Mouse (Mus musculus) retina, postnatal 7 days (tissue): ENCODE data around the gene Polr3e.

Experiments used
- DNase-seq: peaks from one replicate; pipeline ENCODE4 v3.0.0-alpha.2; 2012; ENCODE audit warnings: low read depth, low spot score

Gene Polr3e

DNA sequence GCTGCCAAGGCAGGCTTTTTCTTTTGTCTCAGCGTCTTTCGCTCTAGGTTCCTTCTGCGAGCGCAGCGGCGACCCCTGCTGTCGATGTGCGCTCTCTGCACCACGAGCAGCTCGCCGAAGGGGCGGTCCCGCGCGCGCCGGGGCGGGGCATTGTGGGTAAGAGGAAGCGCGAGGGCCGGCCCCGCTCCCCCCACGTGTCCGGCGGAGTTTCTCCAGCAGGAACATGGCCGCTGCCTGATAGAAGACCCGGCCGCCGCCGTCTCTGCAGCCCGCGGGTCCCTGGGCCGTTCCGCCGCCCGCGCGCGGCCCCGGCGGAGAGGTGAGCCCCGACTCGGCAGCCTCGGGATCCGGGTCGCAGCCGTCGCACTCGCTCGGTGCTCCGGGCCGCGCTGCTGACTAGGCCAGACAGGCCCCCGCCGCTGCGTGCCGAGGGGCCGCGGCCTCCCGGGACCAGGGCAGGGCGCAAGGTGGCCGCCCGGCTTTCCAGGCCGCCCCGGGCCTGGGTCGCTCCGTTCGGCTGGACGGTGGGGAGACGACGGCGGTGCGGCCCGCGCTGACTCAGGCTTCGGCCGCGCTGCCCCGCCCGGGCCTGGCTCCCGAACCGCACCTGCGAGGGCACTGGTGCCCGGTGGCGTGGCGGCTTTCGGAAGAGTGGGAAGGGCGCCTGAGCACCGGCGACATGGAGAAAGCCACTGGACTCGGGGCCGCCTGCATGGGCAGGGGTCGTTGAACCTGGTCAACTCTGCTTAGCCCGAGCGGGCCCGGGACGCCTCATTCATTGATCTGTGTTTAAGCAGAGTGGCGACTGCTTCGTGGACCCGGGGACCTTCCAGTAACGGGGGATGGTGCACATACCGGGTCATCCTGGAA is at the start of gene Polr3e:
TSS of gene Polr3e (plus strand) at position 153 of the 870 bp plus-strand sequence.
- peak; percentile 97 for DNase-seq

DNA sequence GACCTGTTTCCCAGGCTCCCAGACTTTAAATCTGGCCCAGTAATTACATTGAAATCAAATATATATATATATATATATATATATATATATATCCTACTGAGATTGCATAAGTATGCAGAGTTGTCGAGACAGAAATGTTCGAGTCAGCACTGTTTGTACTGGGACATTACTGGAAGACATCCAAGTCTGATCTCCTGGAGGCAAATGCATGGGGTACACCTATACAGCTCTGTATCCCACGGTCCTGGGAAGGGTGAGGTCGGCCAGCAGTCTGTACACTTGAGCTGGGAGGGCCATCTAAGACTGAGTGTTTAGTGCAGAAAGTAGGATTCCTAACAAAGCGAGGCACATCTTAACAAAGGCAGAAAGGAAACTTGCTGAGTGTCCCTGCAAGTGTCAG is 47.7 kb upstream of the Polr3e start:
- DNase-seq: no peak

- no peak for DNase-seq
Observed at GRCm38 (mm10) chr7:120870431-120871008, 47.0 kb upstream of the Polr3e start.

GRCm38 (mm10) chr7:120873083-120873482 is 44.5 kb upstream of the Polr3e start:
- no peak for DNase-seq

- no peak for DNase-seq
Observed at GRCm38 (mm10) chr7:120874021-120874420, 43.5 kb upstream of the Polr3e start.

GRCm38 (mm10) chr7:120874764-120875539 is 42.6 kb upstream of the Polr3e start:
- DNase-seq: no peak

- no peak for DNase-seq
Observed at GRCm38 (mm10) chr7:120875540-120876388, 41.8 kb upstream of the Polr3e start.

DNA sequence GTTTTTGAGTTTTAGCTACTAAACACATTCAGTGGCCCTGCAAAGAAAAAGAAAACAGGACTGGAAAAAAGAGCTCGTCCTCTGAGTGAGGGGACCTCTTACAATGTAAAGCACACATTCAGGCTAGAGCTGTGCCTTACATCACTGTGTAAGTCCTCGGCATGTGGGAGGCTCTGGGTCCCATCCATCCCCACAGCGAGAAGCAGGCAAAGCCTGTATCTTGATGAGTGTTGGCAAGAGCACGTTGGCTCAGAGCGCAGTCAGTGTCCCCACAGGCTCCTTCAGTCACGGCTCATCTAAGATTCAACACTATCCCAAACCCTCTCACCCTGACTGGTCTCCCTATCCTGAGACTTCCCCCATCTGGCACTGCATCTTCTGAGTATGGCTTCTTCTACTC is 39.3 kb upstream of the Polr3e start:
- no peak for DNase-seq

- no peak for DNase-seq
Observed at GRCm38 (mm10) chr7:120879972-120880371, 37.6 kb upstream of the Polr3e start.

DNA sequence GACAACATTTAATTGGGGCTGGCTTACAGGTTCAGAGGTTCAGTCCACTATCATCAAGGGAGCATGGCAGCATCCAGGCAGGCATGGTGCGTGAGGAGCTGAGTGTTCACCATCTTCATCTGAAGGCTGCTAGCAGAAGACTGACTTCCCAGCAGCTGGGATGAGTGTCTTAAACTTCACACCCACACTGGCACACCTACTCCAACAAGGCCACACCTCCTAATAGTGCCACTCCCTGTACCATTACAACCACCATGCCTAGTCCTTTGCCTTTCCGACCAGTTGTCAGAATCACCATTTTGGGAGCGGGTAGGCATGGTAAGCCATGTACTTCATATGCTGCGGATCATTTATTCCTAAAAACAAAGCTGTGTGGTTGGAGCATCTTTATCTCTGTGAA is 36.8 kb upstream of the Polr3e start:
- DNase-seq: no peak

DNA sequence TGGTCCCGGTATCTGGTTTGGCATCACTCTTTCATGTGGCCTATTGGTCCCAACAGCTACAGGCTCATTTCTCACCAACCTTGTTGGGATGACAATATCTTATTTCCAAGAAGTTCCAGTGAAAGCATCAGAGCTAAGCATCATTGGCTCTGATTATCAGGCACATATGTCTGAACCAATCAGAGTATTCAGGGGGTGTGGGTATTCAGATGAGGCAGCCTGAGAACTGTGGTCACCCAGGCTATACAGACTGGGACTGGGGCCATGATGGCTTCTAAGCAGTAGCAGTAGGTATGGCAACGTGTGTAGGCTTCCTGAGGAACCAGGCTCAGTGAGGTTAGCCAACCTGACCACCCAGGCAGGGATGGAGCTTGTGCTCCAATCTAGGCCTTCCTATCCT is 36.1 kb upstream of the Polr3e start:
- no peak for DNase-seq

GRCm38 (mm10) chr7:120882674-120883073 is 34.9 kb upstream of the Polr3e start:
- no peak for DNase-seq

GRCm38 (mm10) chr7:120883523-120884290 is 33.8 kb upstream of the Polr3e start:
- DNase-seq: no peak

GRCm38 (mm10) chr7:120884746-120885145 is 32.8 kb upstream of the Polr3e start:
- no peak for DNase-seq

DNA sequence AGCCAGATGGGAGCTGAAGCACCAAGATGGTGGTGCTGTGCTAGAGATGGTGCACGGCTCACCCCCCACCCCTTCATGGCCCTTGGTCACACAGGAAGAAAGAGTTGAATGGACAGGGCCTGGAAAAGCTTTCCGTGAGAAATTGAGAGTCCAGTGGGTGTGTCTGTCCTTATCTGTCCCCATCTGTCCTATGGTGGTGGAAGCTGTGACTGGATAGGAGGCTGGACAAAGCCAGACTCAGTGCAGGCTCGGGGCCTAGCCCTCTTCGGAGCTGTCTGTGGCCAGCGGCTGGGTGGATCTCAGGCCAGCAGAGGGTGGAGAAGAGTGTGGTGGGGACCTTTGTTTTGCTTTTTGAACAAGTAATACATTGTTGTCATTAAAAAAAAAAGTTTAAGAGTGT is 24.4 kb upstream of the Polr3e start:
- no peak for DNase-seq

- no peak for DNase-seq
Observed at GRCm38 (mm10) chr7:120897054-120897453, 20.5 kb upstream of the Polr3e start.

DNA sequence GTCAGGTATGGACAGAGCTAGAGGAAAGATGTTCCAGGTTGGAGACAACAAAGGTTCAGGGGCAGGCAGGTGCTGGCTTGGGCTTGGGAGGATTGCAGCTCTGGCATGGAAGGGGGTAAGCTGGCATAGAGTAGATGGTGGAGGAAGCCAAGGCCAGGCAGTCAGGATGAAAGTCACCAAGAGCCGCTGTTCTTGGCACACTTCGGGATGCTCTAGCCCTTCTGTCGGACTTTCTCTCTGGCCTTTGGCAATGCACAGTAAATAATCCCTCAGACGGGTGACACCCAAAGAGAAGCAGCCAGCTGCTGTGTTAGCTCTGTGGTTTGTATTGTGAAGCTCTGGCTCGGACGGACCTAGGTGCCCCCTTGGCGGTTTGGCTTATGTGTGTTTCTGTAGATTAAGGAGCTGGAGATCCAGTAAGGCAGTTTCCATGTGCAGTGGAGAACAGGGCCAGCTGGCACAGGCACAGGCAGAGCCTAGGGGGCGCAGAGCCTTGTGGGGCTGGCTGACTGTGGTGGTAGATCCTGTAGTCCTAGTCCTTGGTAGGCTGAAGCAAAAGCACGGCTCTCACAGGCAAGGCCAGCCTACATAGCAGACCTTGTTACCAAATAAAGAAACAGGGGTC is 19.7 kb upstream of the Polr3e start:
- no peak for DNase-seq

- DNase-seq: no peak
Observed at GRCm38 (mm10) chr7:120900191-120900590, 17.4 kb upstream of the Polr3e start.

- DNase-seq: no peak
Observed at GRCm38 (mm10) chr7:120901701-120902100, 15.8 kb upstream of the Polr3e start.

DNA sequence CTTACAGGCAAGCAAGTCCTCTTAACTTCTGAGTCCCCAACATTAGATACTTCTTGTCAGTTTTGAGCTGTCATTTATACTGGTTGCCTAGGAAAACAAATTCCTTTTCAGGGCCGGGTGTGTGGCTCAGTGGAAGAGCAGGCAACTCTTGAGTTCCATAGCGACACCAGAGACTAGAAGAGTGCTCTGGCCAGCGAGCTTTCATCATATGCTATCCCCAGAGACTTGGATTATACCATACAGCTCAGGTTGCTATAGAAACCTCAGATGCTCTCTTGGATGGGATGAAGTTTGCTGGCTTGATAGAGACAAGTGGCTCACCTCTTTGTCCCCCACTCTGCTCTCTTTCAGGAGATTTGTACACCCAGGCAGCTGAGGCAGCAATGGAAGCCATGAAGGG is 14.6 kb upstream of the Polr3e start:
- no peak for DNase-seq
